Mouse (Mus musculus) MEL (cell line): Measurements from ENCODE around the gene Cops4. TPM values are rescaled to one million over a fixed set of nuclear protein-coding genes. Genes with fewer than 3 reads are reported as not detected.

Experiments used
- DNase-seq: peaks from one replicate; pipeline ENCODE4 v3.0.0; 2011; ENCODE audit warnings: low read depth, low spot score
- H3K27ac ChIP-seq: 2 replicates; pipeline ENCODE4 v1.5.1; 2012; ENCODE audit warnings: low read depth, mild to moderate bottlenecking, control low read depth, low read length, moderate library complexity; ENCODE audit not compliant: control insufficient read depth
- H3K27me3 ChIP-seq, 2 experiments: fragments of 150-350 bp in 1 of 2; sonication (generic) in 1 of 2; 2 replicates each; pipeline ENCODE4 v1.6.1; 2012; ENCODE audit warnings: low read length in 2 of 2, mild to moderate bottlenecking in 2 of 2, improper control_type of control experiment in 1 of 2, moderate library complexity in 1 of 2; ENCODE audit not compliant: insufficient read depth in 2 of 2, control insufficient read depth in 1 of 2
- H3K36me3 ChIP-seq, 2 experiments: 2 replicates each; pipeline ENCODE4 v1.6.1; 2012 to 2014; ENCODE audit warnings: low read length in 2 of 2, improper control_type of control experiment in 1 of 2, inconsistent platforms in 1 of 2, mild to moderate bottlenecking in 1 of 2; ENCODE audit not compliant: insufficient read depth in 2 of 2, control insufficient read depth in 1 of 2
- H3K4me1 ChIP-seq, 2 experiments: fragments of 150-350 bp in 1 of 2; sonication (generic) in 1 of 2; 2 replicates each; pipeline ENCODE4 v1.6.1; 2012; ENCODE audit warnings: low read length in 2 of 2, improper control_type of control experiment in 1 of 2, mild to moderate bottlenecking in 1 of 2; ENCODE audit not compliant: insufficient read depth in 2 of 2, control insufficient read depth in 1 of 2
- H3K4me3 ChIP-seq, 2 experiments: fragments of 150-350 bp in 1 of 2; sonication (generic) in 1 of 2; 2 replicates each; pipeline ENCODE4 v1.5.1; 2012; ENCODE audit warnings: low read depth in 2 of 2, low read length in 2 of 2, mild to moderate bottlenecking in 2 of 2, moderate library complexity in 2 of 2, control low read depth in 1 of 2, improper control_type of control experiment in 1 of 2; ENCODE audit not compliant: control insufficient read depth in 1 of 2, insufficient read depth in 1 of 2
- H3K79me2 ChIP-seq: 2 replicates; pipeline ENCODE4 v1.6.1; 2012; ENCODE audit warnings: mild to moderate bottlenecking, low read length, moderate library complexity; ENCODE audit not compliant: control insufficient read depth, poor library complexity, insufficient read depth
- H3K9ac ChIP-seq: 2 replicates; pipeline ENCODE4 v1.6.1; 2012; ENCODE audit warnings: low read depth, mild to moderate bottlenecking, control low read depth, low read length, moderate library complexity; ENCODE audit not compliant: control insufficient read depth, poor library complexity, severe bottlenecking
- H3K9me3 ChIP-seq: fragments of 150-350 bp; sonication (generic); replicated peaks from 2 replicates; pipeline ENCODE4 v1.6.1; 2012; ENCODE audit warnings: mild to moderate bottlenecking, low read length, improper control_type of control experiment, moderate library complexity; ENCODE audit not compliant: insufficient read depth
- CHD2 ChIP-seq: IDR thresholded peaks from 2 replicates; pipeline ENCODE4 v1.6.1; 2011; ENCODE audit warnings: low read length, improper control_type of control experiment
- ETS1 ChIP-seq: IDR thresholded peaks from 2 replicates; pipeline ENCODE4 v1.6.1; 2012; ENCODE audit warnings: low read depth, mild to moderate bottlenecking, inconsistent platforms, low read length, improper control_type of control experiment, moderate library complexity
- HCFC1 ChIP-seq: IDR thresholded peaks from 2 replicates; pipeline ENCODE4 v1.6.1; 2012; ENCODE audit warnings: low read depth, mild to moderate bottlenecking, inconsistent platforms, low read length, improper control_type of control experiment, moderate library complexity
- MAX ChIP-seq: IDR thresholded peaks from 2 replicates; pipeline ENCODE4 v1.6.1; 2011; ENCODE audit warnings: low read length, improper control_type of control experiment
- MEF2A ChIP-seq: IDR thresholded peaks from 2 replicates; pipeline ENCODE4 v1.6.1; 2014; ENCODE audit warnings: low read depth, mild to moderate bottlenecking, inconsistent platforms, low read length, improper control_type of control experiment; ENCODE audit not compliant: poor library complexity, insufficient replicate concordance, severe bottlenecking; ENCODE audit errors: extremely low read depth
- MXI1 ChIP-seq: IDR thresholded peaks from 2 replicates; pipeline ENCODE4 v1.6.1; 2011; ENCODE audit warnings: mild to moderate bottlenecking, low read depth, low read length, improper control_type of control experiment
- MYB ChIP-seq: IDR thresholded peaks from 2 replicates; pipeline ENCODE4 v1.6.1; 2011; ENCODE audit warnings: mild to moderate bottlenecking, low read depth, low read length, improper control_type of control experiment
- MYC ChIP-seq: IDR thresholded peaks from 2 replicates; pipeline ENCODE4 v1.6.1; 2011; ENCODE audit warnings: low read depth, mild to moderate bottlenecking, low read length, improper control_type of control experiment, moderate library complexity
- POLR2A ChIP-seq, 2 experiments: IDR thresholded peaks; 2 replicates each; pipeline ENCODE4 v1.6.1; 2011 to 2012; ENCODE audit warnings: low read length in 2 of 2, mild to moderate bottlenecking in 2 of 2, control low read depth in 1 of 2, improper control_type of control experiment in 1 of 2, low read depth in 1 of 2, moderate library complexity in 1 of 2; ENCODE audit not compliant: control insufficient read depth in 1 of 2, insufficient read depth in 1 of 2, poor library complexity in 1 of 2
- RAD21 ChIP-seq: IDR thresholded peaks from 2 replicates; pipeline ENCODE4 v1.6.1; 2011; ENCODE audit warnings: mild to moderate bottlenecking, low read depth, low read length, improper control_type of control experiment
- RCOR1 ChIP-seq: IDR thresholded peaks from 2 replicates; pipeline ENCODE4 v1.6.1; 2012; ENCODE audit warnings: low read depth, mild to moderate bottlenecking, inconsistent platforms, low read length, improper control_type of control experiment
- SIN3A ChIP-seq: IDR thresholded peaks from 2 replicates; pipeline ENCODE4 v1.6.1; 2012; ENCODE audit warnings: low read length, improper control_type of control experiment, inconsistent platforms
- TAL1 ChIP-seq: IDR thresholded peaks from 2 replicates; pipeline ENCODE4 v1.6.1; 2012; ENCODE audit warnings: mild to moderate bottlenecking, inconsistent platforms, low read length, moderate library complexity, mixed read lengths
- TCF12 ChIP-seq: IDR thresholded peaks from 2 replicates; pipeline ENCODE4 v1.6.1; 2014; ENCODE audit warnings: low read depth, mild to moderate bottlenecking, inconsistent platforms, low read length, improper control_type of control experiment, moderate library complexity
- USF1 ChIP-seq: IDR thresholded peaks from 2 replicates; pipeline ENCODE4 v1.6.1; 2014; ENCODE audit warnings: low read depth, mild to moderate bottlenecking, inconsistent platforms, low read length, improper control_type of control experiment, moderate library complexity
- ZMIZ1 ChIP-seq: IDR thresholded peaks from 2 replicates; pipeline ENCODE4 v1.6.1; 2012; ENCODE audit warnings: low read depth, mild to moderate bottlenecking, inconsistent platforms, low read length, improper control_type of control experiment, moderate library complexity
- ZNF384 ChIP-seq: IDR thresholded peaks from 2 replicates; pipeline ENCODE4 v1.6.1; 2012; ENCODE audit warnings: low read depth, mild to moderate bottlenecking, inconsistent platforms, low read length, improper control_type of control experiment
- polyA plus RNA-seq, 2 experiments: library from polyadenylated mRNA; stranded (reverse) in 1 of 2; unstranded in 1 of 2; fragments of >175 nt in 1 of 2; fragments of >200 nt in 1 of 2; gene quantifications; 2 replicates each; pipeline versions ENCODE4 v1.2.1 to v1.2.4; 2012; ENCODE audit warnings: low replicate concordance in 2 of 2, low read depth in 1 of 2; ENCODE audit not compliant: insufficient read length in 2 of 2, insufficient read depth in 1 of 2, missing spikeins in 1 of 2
- total RNA-seq: library from RNA; depleted of rRNA; stranded (reverse); fragments of 300-350 nt; gene quantifications from 2 replicates; pipeline ENCODE4 v1.2.3, GENCODE M21; 2012

The Cops4 gene
- total and polyA plus RNA-seq, 3 experiments, result 112 to 626 (median 142) TPM

DNA sequence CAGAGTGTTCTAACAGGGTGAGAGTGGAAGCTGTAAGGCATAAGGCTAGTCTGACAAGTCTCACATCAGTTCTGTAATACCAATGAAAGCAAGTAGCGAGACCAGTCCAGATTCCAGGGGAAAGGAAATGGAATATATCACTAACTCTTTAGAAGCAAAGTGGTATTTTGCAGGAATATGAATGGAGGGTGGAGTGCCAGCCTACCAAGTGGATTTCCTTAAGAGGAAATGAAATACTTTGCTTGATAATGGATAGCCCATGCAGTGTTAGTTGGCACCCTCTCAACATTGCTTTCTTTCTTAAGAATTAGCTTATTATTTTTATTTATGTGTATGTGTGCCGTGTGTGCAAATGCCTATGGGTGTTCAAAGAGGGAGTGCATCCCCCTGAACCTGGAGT lies 2.1 kb downstream of the Cops4 start:
- H3K27ac ChIP-seq, result no peak overlapping the region
- no peaks in the 10 kb centered on the region for H3K9me3 ChIP-seq

DNA sequence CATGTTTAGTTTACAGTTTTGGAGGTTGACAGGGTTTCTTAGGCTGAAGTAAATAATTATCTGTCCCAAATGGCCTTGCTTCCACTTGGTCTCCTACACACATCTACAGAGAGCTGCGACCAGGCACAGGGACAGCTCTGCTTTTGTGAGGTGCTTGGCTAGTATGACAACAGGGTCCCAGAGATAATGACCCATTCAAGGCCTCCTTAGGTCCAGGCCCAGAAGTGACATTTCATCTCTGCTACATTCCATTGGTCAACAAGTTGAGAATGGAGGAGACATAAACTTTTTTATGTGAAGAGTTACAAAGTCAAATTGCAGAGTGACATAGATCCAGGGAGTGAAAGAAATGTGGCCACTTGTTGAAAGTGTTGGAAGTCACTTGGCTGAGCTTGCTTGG lies 5.2 kb downstream of the Cops4 start:
- no peak for TF ChIP-seq MYC
- TF ChIP-seq TAL1, result no peak
- TF ChIP-seq ETS1, result no peak
- no peak for TF ChIP-seq CHD2
- TF ChIP-seq RCOR1, result no peak
- TF ChIP-seq RAD21, result no peak
- TF ChIP-seq USF1, result no peak
- no peak for TF ChIP-seq ZNF384
- no peak for TF ChIP-seq POLR2A (IDR thresholded peaks at IDR 0.05; ENCODE audit: control insufficient read depth in 1 of 2, insufficient read depth in 1 of 2, low read depth in 1 of 2, low read length in 2 of 2, poor library complexity in 1 of 2)
- no peak for TF ChIP-seq MYB
- no peak for TF ChIP-seq ZMIZ1
- no peak for TF ChIP-seq HCFC1
- no peak for TF ChIP-seq SIN3A
- TF ChIP-seq MXI1, result no peak
- no peak for TF ChIP-seq TCF12
- TF ChIP-seq, all 39 proteins: peak for 0
- Histone ChIP-seq H3K27me3 (no peaks in the 10 kb centered on the region), H3K9me3 (no peaks in the 10 kb centered on the region), H3K79me2 (peaks cover 61% of the 10 kb centered on the region), H3K4me1 (peaks cover 6 to 8% of the 10 kb centered on the region in 2 experiments; a peak in 3 of 4 replicates), H3K4me3 (no peak overlapping the region), H3K36me3 (peaks cover 17 to 19% of the 10 kb centered on the region in 2 experiments), H3K9ac (no peak overlapping the region), H3K27ac (no peak overlapping the region)
- DNase-seq, result no peak

More for the DNA sequence above, 2.1 kb downstream of the Cops4 start:
- H3K27me3 ChIP-seq, result no peaks in the 10 kb centered on the region
- peaks cover 6 to 15% of the 10 kb centered on the region in 2 experiments for H3K4me1 ChIP-seq
- peak overlapping the region in 1 of 2 experiments; percentile 82; a peak in 2 of 4 replicates for H3K4me3 ChIP-seq
- peak overlapping the region; percentile 23 for H3K9ac ChIP-seq
- peaks cover 54% of the 10 kb centered on the region for H3K79me2 ChIP-seq
- TF ChIP-seq SIN3A, result peak; percentile 32; the same call in 1 of the 2 replicates
- no peak for TF ChIP-seq MEF2A
- TF ChIP-seq MXI1, result peak; percentile 86
- peak; percentile 59 for TF ChIP-seq MAX
- TF ChIP-seq MYC, result peak; percentile 73; the same call in 1 of the 2 replicates
- TF ChIP-seq, all 39 proteins: peak for 4
- H3K36me3 ChIP-seq, result peaks cover 4 to 22% of the 10 kb centered on the region in 2 experiments
- peak; percentile 27 for DNase-seq
